Mouse (Mus musculus) lung, postnatal 0 days (tissue): ENCODE results near the gene Gm47995. TPM values are rescaled to one million over a fixed set of nuclear protein-coding genes. Genes with fewer than 3 reads are reported as not detected.
"Not testable (repeated sequence)": the region's sequence is repeated elsewhere in the genome, so short reads cannot be mapped to it uniquely, and the experiment has no call there.

Experiments
- ATAC-seq: fragments of 200-750 bp; cut with Nextera tagmentation; 2 replicates; pipeline ENCODE4 v1.8.0; 2017; ENCODE audit warnings: moderate library complexity
- DNase-seq: peaks from one replicate; pipeline ENCODE4 v3.0.0-alpha.2; 2016; ENCODE audit warnings: low spot score
- H3K27ac ChIP-seq: fragments of 300-500 bp; sonication (generic); 2 replicates; pipeline ENCODE4 v1.5.1; 2014; ENCODE audit warnings: antibody characterized with exemption, mild to moderate bottlenecking, low read length, mixed read lengths
- H3K27me3 ChIP-seq: fragments of 300-500 bp; sonication (generic); replicated peaks from 2 replicates; pipeline ENCODE4 v1.6.1; 2014; ENCODE audit warnings: low read length, mixed read lengths; ENCODE audit not compliant: insufficient read depth
- H3K36me3 ChIP-seq: fragments of 300-500 bp; sonication (generic); 2 replicates; pipeline ENCODE4 v1.6.1; 2014; ENCODE audit warnings: low read length, mixed read lengths; ENCODE audit not compliant: insufficient read depth
- H3K4me1 ChIP-seq: fragments of 300-500 bp; sonication (generic); 2 replicates; pipeline ENCODE4 v1.6.1; 2014; ENCODE audit warnings: antibody characterized with exemption, low read depth, low read length, mixed read lengths; ENCODE audit not compliant: insufficient read depth
- H3K4me2 ChIP-seq: fragments of 300-500 bp; sonication (generic); replicated peaks from 2 replicates; pipeline ENCODE4 v1.6.1; 2014; ENCODE audit warnings: low read depth, mild to moderate bottlenecking, low read length, moderate library complexity, mixed read lengths
- H3K4me3 ChIP-seq: fragments of 300-500 bp; sonication (generic); 2 replicates; pipeline ENCODE4 v1.5.1; 2014; ENCODE audit warnings: low read depth, low read length
- H3K9ac ChIP-seq: fragments of 300-500 bp; sonication (generic); replicated peaks from 2 replicates; pipeline ENCODE4 v1.6.1; 2014; ENCODE audit warnings: low read depth, mild to moderate bottlenecking
- H3K9me3 ChIP-seq: fragments of 300-500 bp; sonication (generic); 2 replicates; pipeline ENCODE4 v1.6.1; 2016; ENCODE audit warnings: low read length, mixed read lengths
- CTCF ChIP-seq: IDR thresholded peaks from 2 replicates; pipeline ENCODE4 v1.5.1; 2016; ENCODE audit warnings: antibody characterized with exemption, mild to moderate bottlenecking
- EP300 ChIP-seq: IDR thresholded peaks from 2 replicates; pipeline ENCODE4 v1.6.1; 2016; ENCODE audit warnings: antibody characterized with exemption, mild to moderate bottlenecking, control low read depth
- WGBS: fragments of 180-500 bp; shearing (Covaris S2); extraction: QIAGEN DNeasy Blood & Tissue Kit; methylation state at CpG from one replicate; pipeline ENCODE4 v1.1.7; 2014; 5-methylcytosine and 5-hydroxymethylcytosine counted together
- polyA plus RNA-seq: library from polyadenylated mRNA; unstranded; fragments of >200 nt; fragmentation: Nextera tagmentation; extraction: Ambion mirVana; gene quantifications from 2 replicates; pipeline ENCODE4 v1.2.1, GENCODE M21; 2015

Gene Gm47995
- polyA plus RNA-seq, 1 experiment from 2014 or later, result 0.13 TPM

GRCm38 (mm10) chr1:151186879-151187424 is 11.3 kb upstream of the Gm47995 start:
- not testable (repeated sequence) for H3K4me1 ChIP-seq, DNase-seq, H3K4me3 ChIP-seq, H3K4me2 ChIP-seq, H3K27me3 ChIP-seq, H3K27ac ChIP-seq, H3K36me3 ChIP-seq, ATAC-seq, H3K9me3 ChIP-seq, H3K9ac ChIP-seq
- WGBS, result 67% methylated on average over 4 of the region's 4 CpGs

GRCm38 (mm10) chr1:151188469-151188868 is 9.8 kb upstream of the Gm47995 start:
- Histone ChIP-seq H3K9me3 (no peaks in the 10 kb centered on the region), H3K9ac (no peak overlapping the region), H3K4me2 (no peak overlapping the region), H3K27me3 (no peaks in the 10 kb centered on the region), H3K4me3 (no peak overlapping the region), H3K27ac (no peak overlapping the region), H3K36me3 (no peaks in the 10 kb centered on the region), H3K4me1 (no peaks in the 10 kb centered on the region)
- TF ChIP-seq CTCF (no peak), EP300 (no peak)
- ATAC-seq (no peak), DNase-seq (no peak)
- 89% methylated on average over 4 of the region's 4 CpGs for WGBS

GRCm38 (mm10) chr1:151192075-151192474 is 6.2 kb upstream of the Gm47995 start, which contains the start of gene Gm8947:
Gm8947 (plus strand) TSS chr1:151192376.
- not testable (repeated sequence) for ATAC-seq, H3K4me2 ChIP-seq, H3K4me3 ChIP-seq, H3K27me3 ChIP-seq, H3K9ac ChIP-seq, DNase-seq, H3K36me3 ChIP-seq, H3K27ac ChIP-seq, H3K9me3 ChIP-seq, H3K4me1 ChIP-seq
- no CpG with 5 or more reads among the region's 7 CpGs for WGBS

- H3K4me3 ChIP-seq, H3K9me3 ChIP-seq, ATAC-seq, H3K4me1 ChIP-seq, H3K27ac ChIP-seq, H3K36me3 ChIP-seq, H3K4me2 ChIP-seq, H3K27me3 ChIP-seq, H3K9ac ChIP-seq, DNase-seq: not testable (repeated sequence)
- 88% methylated on average over 12 of the region's 15 CpGs for WGBS
Observed at GRCm38 (mm10) chr1:151192739-151193138, 5.5 kb upstream of the Gm47995 start.

GRCm38 (mm10) chr1:151195986-151196385 is 2.3 kb upstream of the Gm47995 start:
- not testable (repeated sequence) for H3K4me2 ChIP-seq

GRCm38 (mm10) chr1:151196690-151197089 is 1.6 kb upstream of the Gm47995 start:
- not testable (repeated sequence) for ATAC-seq, H3K9ac ChIP-seq, H3K4me3 ChIP-seq, DNase-seq, H3K36me3 ChIP-seq, H3K4me2 ChIP-seq, H3K27ac ChIP-seq, H3K4me1 ChIP-seq, H3K27me3 ChIP-seq, H3K9me3 ChIP-seq
- 80% methylated on average over 3 of the region's 3 CpGs for WGBS

More at GRCm38 (mm10) chr1:151195986-151196385, 2.3 kb upstream of the Gm47995 start:
- not testable (repeated sequence) for H3K27me3 ChIP-seq, H3K9me3 ChIP-seq, H3K4me1 ChIP-seq, H3K4me3 ChIP-seq, DNase-seq, H3K27ac ChIP-seq, H3K9ac ChIP-seq, H3K36me3 ChIP-seq, ATAC-seq
- WGBS, result 70% methylated on average over 4 of the region's 4 CpGs

GRCm38 (mm10) chr1:151200620-151201019 is 2.4 kb downstream of the Gm47995 start:
- not testable (repeated sequence) for H3K4me1 ChIP-seq, H3K27me3 ChIP-seq, ATAC-seq, DNase-seq, H3K27ac ChIP-seq, H3K36me3 ChIP-seq, H3K9me3 ChIP-seq, H3K4me2 ChIP-seq, H3K4me3 ChIP-seq, H3K9ac ChIP-seq

- not testable (repeated sequence) for DNase-seq, H3K4me3 ChIP-seq, ATAC-seq, H3K9me3 ChIP-seq, H3K27me3 ChIP-seq, H3K9ac ChIP-seq, H3K27ac ChIP-seq, H3K4me1 ChIP-seq, H3K36me3 ChIP-seq, H3K4me2 ChIP-seq
- 65% methylated on average over 3 of the region's 5 CpGs for WGBS
Observed at GRCm38 (mm10) chr1:151202771-151203170, 4.5 kb downstream of the Gm47995 start.

GRCm38 (mm10) chr1:151203818-151204217 is 5.6 kb downstream of the Gm47995 start, which contains the start of gene 3110040M04Rik:
3110040M04Rik (plus strand) TSS chr1:151204121.
- H3K4me3 ChIP-seq, DNase-seq, H3K27me3 ChIP-seq, H3K4me1 ChIP-seq, H3K36me3 ChIP-seq, H3K4me2 ChIP-seq, H3K27ac ChIP-seq, H3K9me3 ChIP-seq, ATAC-seq, H3K9ac ChIP-seq: not testable (repeated sequence)
- WGBS, result no CpG with 5 or more reads among the region's 6 CpGs

GRCm38 (mm10) chr1:151208493-151208892 is 10.2 kb downstream of the Gm47995 start:
- DNase-seq, H3K4me2 ChIP-seq, H3K27ac ChIP-seq, H3K27me3 ChIP-seq, H3K36me3 ChIP-seq, H3K4me3 ChIP-seq, ATAC-seq, H3K4me1 ChIP-seq, H3K9ac ChIP-seq, H3K9me3 ChIP-seq: not testable (repeated sequence)
- 56% methylated on average over 3 of the region's 5 CpGs for WGBS
